Mouse (Mus musculus) T-helper 1 cell (primary cell): ENCODE results near the gene Clns1a.

Experiments
- in situ Hi-C: fragments of 300-600 bp; cut with MboI, MseI; formaldehyde crosslinking; loops from one replicate; pipeline ENCODE4 v1.15.1; 2025; ENCODE audit warnings: high pct_unique_total_duplicates

Gene Clns1a

DNA sequence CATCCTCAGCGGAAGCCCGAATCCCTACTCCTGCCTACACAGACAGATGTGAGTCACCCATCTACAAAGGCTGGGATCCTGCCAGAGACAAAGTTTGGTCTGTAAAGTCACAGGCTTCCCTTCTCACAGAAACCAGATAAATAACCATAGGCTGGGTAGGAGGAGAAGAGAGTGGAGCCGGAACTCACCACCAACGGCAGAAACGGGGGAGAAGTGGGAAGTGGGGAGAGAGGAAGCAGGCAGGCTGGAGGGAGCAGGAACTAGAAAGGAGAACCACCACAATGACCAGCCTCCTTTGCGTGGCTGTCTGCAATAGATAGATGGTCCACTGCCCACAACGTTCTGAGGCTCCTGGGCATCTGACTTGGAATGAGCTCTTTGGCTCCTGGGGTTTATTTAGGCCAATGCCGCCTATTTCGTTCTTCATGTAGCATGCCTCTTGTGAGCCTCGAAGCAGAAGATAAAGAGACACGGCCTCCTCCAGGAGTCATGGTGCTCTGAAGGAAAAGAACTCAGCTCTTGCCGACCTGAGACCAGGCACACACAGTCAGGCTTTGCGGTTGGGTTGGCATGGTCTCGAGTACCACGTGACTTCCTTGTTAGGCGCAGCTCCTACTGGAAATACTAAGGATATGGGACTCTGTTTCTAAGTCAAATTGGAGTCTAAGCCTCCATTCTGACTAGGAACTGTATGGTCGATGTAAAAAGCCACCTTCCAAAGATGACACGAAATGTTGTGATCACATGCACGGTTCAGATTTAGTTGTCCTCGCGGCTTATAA, 68.9 kb downstream of the Clns1a start:
- in situ Hi-C loops = loop anchor here (25.0 kb wide), 1 partner anchor 947 kb away; the partner anchor contains the start of gene Thap12

DNA sequence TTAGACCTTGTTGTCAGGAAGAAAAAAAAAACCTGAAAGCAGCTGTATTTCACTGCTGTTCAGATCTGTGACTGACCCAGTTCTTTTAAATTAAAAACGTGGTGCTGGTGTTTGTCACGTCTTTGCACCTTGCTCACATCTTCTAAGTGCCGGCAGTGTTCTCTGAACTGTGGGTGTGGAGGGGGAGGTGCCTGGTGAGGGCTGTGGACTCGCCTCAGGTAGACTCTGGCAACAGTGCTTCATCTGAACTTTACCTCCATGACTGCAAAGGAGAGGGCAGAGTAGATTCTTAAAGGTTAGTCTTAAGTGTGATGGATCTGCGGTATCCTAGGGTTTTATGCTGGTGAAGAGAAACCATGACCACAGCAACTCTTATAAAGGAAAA, 69.5 kb downstream of the Clns1a start:
- in situ Hi-C loops = loop anchor here (25.0 kb wide), 1 partner anchor 946 kb away; the partner anchor contains the start of gene Thap12

DNA sequence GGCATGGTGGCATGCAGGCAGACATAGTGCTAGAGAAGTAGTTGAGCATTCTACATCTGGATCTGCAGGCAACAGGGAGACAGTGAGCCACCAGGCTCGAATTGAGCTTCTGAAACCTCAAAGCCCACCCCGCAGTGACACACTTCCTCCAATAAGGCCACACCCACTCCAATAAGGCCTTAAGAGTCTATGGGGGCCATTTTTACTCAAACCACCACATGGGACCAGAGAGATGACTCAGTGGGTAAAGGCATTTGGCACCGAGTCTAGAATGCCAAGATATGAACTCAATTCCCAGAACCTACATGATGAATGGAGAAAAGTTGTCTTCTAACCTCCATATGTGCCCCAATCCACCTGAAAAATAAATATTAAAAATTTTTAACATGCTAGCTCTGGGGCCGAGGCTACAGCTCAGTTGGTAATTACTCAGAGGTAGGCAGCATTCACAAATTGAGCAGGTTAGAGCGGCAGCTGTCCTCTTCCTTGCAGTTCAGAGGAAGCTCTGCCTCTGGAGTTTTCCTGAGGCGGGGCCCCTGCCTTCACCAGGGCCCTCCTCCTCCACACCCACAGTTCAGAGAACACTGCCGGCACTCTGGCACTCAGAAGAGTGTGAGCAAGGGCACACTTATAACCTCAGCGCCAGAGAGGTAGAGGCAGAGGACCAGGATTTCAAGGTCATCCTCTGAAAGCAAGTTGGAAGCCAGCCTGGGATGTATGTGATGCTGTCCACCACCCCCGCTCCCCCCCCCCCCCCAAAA, 70.2 kb downstream of the Clns1a start:
- in situ Hi-C loops = loop anchor here (25.0 kb wide), 1 partner anchor 946 kb away; the partner anchor contains the start of gene Thap12

DNA sequence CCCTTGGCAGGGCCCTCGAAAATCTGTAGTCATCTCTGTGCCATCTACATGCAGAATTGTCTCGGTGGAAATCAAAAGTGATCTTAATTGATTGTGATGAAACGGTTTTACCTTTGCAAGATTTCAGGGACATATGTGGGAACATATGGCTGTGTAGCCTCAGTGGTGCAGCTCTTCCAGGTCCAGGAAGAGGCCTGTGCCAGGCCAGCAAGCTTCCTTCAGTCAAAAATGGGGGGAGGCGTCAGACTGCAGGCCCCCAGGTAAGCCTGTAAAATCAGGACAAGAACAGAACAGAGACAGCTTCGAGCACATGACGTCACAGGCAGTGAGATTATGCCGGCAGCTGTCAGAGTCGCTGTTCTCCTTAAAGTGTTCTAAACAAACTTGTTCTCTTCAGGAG, 71.4 kb downstream of the Clns1a start:
- in situ Hi-C loops = loop anchor here (25.0 kb wide), 1 partner anchor 944 kb away; the partner anchor contains the start of gene Thap12

DNA sequence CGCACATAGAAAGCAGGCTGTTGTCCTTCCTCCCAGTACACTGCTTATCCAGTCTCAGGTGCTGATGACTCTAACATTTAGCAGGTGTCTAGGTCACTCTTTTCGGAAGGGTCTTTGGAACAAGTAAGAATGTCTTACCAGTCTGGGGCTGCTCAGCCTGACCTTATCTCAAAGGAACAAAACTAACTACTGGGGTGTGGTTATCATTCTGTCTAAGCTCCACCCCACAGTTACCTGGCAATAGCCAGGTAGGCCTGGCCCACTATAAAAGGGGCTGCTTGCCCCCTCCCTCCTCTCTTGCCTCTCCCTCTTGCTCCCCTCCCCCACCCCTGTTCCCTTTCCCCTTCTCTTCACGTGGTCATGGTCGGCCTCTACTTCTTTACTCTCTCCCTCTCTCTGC, 72.6 kb downstream of the Clns1a start:
- in situ Hi-C loops = loop anchor here (25.0 kb wide), 1 partner anchor 943 kb away; the partner anchor contains the start of gene Thap12
